Mouse (Mus musculus): ENCODE measurements around the gene Cxcr6. TPM values are rescaled to one million over a fixed set of nuclear protein-coding genes. Genes with fewer than 3 reads are reported as not detected.
A peak's percentile ranks its signal among the peaks of the same experiment; 100 is the strongest.

The Cxcr6 gene
- total and polyA plus RNA-seq, 2 experiments from 2014 or later: 0.12 TPM; not detected in 1

DNA sequence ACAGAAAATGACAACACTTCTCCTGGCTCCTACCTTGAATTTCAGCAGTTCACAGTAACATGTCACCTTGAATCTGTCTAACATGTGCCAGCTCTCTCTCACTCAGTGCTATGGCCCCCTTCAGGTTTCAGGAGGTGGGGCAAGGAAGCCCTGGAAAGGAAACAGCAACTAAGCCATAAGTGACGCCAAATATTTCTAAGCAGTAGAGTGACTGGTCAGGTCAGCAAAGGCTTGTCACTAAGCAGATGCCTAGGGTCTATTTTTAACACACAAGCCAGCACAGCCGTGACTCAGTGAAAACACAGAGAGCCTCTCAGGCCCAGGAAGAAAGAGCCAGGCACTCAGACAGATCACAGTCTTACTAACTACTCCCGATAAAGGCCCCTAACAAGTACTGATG, 38.8 kb downstream of the Cxcr6 start:
- Histone ChIP-seq H3K4me3 (ENCODE audit: low read depth, low read length) (no peak overlapping the region), H3K36me3 (ENCODE audit: insufficient read depth, low read length) (peaks cover 6% of the 10 kb centered on the region; the same call in 1 of the 2 replicates), H3K4me1 (ENCODE audit: insufficient read depth, low read length) (no peaks in the 10 kb centered on the region), H3K4me2 (ENCODE audit: low read depth, low read length, poor library complexity, severe bottlenecking) (no peak overlapping the region), H3K9ac (replicated peaks; ENCODE audit: low read length, poor library complexity, severe bottlenecking) (no peak overlapping the region), H3K27me3 (ENCODE audit: insufficient read depth, low read length) (no peaks in the 10 kb centered on the region), H3K9me3 (ENCODE audit: low read length) (no peaks in the 10 kb centered on the region), H3K27ac (ENCODE audit: low read depth, low read length) (no peak overlapping the region)
- WGBS: 72% methylated on average over 3 of the region's 3 CpGs
- ATAC-seq (ENCODE audit: low FRiP score) (no peak), DNase-seq (ENCODE audit: low spot score) (no peak)
- no peak; the same call in 1 of the 2 replicates for TF ChIP-seq CTCF (IDR thresholded peaks at IDR 0.05)

DNA sequence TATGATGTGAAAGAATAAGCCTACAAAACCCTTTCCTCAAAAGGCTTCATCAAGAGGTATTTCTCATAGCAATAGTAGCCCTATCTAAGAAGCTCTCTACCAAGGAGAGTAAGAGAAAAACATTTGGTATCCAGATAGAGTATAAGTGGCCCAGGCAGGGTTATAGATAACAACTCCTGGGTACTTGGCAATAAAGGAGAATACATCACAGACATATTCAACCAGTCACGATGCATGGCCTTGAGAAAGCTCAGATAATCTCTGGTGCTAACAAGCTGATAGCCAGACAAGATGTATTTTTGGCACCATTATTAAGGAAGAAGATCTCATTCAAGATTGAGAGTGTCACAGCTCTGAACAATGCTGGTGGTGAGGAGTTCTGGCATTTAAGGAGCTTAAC, 40.2 kb downstream of the Cxcr6 start:
- no peak overlapping the region for H3K4me2 ChIP-seq (ENCODE audit: low read depth, low read length, poor library complexity, severe bottlenecking)
- H3K4me1 ChIP-seq (ENCODE audit: insufficient read depth, low read length): no peaks in the 10 kb centered on the region; the same call in 1 of the 2 replicates
- ATAC-seq (ENCODE audit: low FRiP score): no peak
- TF ChIP-seq CTCF (IDR thresholded peaks at IDR 0.05): no peak
- H3K4me3 ChIP-seq (ENCODE audit: low read depth, low read length): no peak overlapping the region
- H3K27ac ChIP-seq (ENCODE audit: low read depth, low read length): no peak overlapping the region
- no peak overlapping the region for H3K9ac ChIP-seq (replicated peaks; ENCODE audit: low read length, poor library complexity, severe bottlenecking)
- 93% methylated on average over 1 of the region's 1 CpGs for WGBS
- H3K9me3 ChIP-seq (ENCODE audit: low read length): no peaks in the 10 kb centered on the region
- H3K36me3 ChIP-seq (ENCODE audit: insufficient read depth, low read length): no peaks in the 10 kb centered on the region
- no peak for DNase-seq (ENCODE audit: low spot score)
- no peaks in the 10 kb centered on the region for H3K27me3 ChIP-seq (ENCODE audit: insufficient read depth, low read length)

DNA sequence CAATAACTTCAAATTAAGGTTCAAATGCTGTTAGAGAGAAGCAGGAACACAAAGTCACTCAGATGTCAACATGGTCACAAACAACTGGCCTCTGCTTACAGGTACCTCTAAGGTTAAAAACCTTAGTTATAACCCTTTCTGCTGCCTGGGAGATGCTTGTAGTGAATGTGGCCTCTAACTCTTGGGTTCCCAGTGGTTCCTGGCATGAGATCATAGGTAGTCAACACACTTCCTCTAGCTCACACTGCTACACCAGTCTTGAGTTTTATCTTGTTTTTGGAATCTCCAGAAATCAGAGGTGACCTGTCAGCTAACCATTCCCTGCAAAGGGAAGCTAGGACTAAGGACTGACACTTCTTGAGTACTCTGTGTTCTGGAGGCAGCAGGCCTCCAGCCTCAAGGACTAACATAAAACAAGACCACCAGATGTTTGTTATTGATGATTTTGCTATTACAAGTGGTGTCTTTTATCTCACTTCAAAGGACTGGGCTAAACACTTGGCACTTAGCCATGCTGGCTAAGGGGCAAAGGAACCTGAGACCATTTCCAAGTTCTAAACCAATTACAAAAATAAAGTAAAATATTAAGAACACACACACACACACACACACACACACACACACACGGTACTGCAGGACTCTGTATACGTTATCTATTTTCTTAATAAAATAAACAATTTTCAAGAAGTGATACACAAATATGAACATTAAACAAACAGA, 43.9 kb downstream of the Cxcr6 start:
- Histone ChIP-seq H3K4me3 (ENCODE audit: low read depth, low read length) (peak overlapping the region; percentile 79; the same call in 1 of the 2 replicates), H3K4me2 (ENCODE audit: low read depth, low read length, poor library complexity, severe bottlenecking) (peak overlapping the region; percentile 86; the same call in 1 of the 2 replicates), H3K9ac (replicated peaks; ENCODE audit: low read length, poor library complexity, severe bottlenecking) (no peak overlapping the region), H3K27ac (ENCODE audit: low read depth, low read length) (no peak overlapping the region), H3K27me3 (ENCODE audit: insufficient read depth, low read length) (no peaks in the 10 kb centered on the region), H3K9me3 (ENCODE audit: low read length) (no peaks in the 10 kb centered on the region), H3K4me1 (ENCODE audit: insufficient read depth, low read length) (no peaks in the 10 kb centered on the region; the same call in 1 of the 2 replicates), H3K36me3 (ENCODE audit: insufficient read depth, low read length) (no peaks in the 10 kb centered on the region)
- TF ChIP-seq CTCF (IDR thresholded peaks at IDR 0.05): no peak
- DNase-seq (ENCODE audit: low spot score): peak; percentile 11
- no peak for ATAC-seq (ENCODE audit: low FRiP score)
- WGBS: 73% methylated on average over 2 of the region's 2 CpGs

DNA sequence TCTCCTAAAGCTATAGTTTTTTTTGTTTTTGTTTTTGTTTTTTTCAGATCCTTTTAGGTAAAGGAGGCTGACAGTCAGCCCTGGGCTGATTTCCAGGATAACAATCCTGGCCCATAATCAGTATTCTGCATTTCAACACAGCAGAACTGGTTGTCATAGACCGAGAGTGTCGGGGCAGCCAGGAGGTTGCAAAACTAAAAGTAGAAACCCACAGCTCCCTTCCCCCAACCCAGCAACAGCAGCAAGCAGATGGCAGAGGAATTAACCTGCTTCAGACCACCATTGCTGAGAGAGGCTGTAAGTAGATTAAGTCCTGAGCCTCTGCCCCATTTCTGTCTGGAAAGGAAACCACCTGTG, 44.4 kb downstream of the Cxcr6 start:
- H3K9me3 ChIP-seq (ENCODE audit: low read length): no peaks in the 10 kb centered on the region
- WGBS: 6% methylated on average over 2 of the region's 2 CpGs
- peak overlapping the region; percentile 86 for H3K4me2 ChIP-seq (ENCODE audit: low read depth, low read length, poor library complexity, severe bottlenecking)
- DNase-seq (ENCODE audit: low spot score) (peak; percentile 48), ATAC-seq (ENCODE audit: low FRiP score) (no peak)
- H3K4me1 ChIP-seq (ENCODE audit: insufficient read depth, low read length): no peaks in the 10 kb centered on the region; the same call in 1 of the 2 replicates
- peak overlapping the region; percentile 79 for H3K4me3 ChIP-seq (ENCODE audit: low read depth, low read length)
- H3K9ac ChIP-seq (replicated peaks; ENCODE audit: low read length, poor library complexity, severe bottlenecking): peak overlapping the region; percentile 70
- no peaks in the 10 kb centered on the region for H3K27me3 ChIP-seq (ENCODE audit: insufficient read depth, low read length)
- H3K27ac ChIP-seq (ENCODE audit: low read depth, low read length): peak overlapping the region; percentile 80; the same call in 1 of the 2 replicates
- no peak for TF ChIP-seq CTCF (IDR thresholded peaks at IDR 0.05)
- H3K36me3 ChIP-seq (ENCODE audit: insufficient read depth, low read length): no peaks in the 10 kb centered on the region

DNA sequence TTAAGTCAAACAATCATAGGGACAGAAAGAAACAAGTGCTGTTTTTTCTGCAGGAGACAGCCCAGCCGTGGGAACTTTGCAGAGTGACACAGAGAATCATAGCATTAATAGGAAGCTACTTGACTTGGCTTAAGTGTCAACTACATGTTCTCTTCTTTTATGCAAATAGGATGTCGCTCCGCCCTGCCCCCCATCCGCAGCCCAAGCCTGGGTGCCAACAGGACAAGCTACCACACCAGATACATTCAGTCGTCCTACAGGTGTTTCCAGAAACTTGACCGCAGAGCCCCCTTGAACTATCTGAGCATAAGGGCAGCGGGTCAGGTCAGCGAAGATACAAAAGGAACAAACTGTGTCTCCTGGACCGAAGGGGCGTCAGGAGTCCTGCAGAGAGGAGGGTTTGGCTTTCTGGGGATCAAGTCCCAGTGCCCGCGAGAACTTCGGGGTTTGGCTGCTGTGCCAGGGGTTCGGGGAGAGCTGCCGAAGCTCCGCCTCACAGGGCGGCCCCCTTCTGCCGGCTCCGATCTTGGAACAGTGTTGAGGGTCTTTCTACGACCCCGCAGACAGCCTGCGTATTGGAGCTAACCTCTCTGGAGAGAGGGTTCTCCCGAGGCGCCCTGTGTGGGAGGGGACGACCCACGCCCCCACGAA, 44.9 kb downstream of the Cxcr6 start:
- DNase-seq (ENCODE audit: low spot score) (peak; percentile 68), ATAC-seq (ENCODE audit: low FRiP score) (peak; percentile 74)
- peak overlapping the region; percentile 79 for H3K4me3 ChIP-seq (ENCODE audit: low read depth, low read length)
- peak overlapping the region; percentile 86 for H3K4me2 ChIP-seq (ENCODE audit: low read depth, low read length, poor library complexity, severe bottlenecking)
- H3K36me3 ChIP-seq (ENCODE audit: insufficient read depth, low read length): no peaks in the 10 kb centered on the region
- H3K9ac ChIP-seq (replicated peaks; ENCODE audit: low read length, poor library complexity, severe bottlenecking): peak overlapping the region; percentile 70
- peak overlapping the region; percentile 80 for H3K27ac ChIP-seq (ENCODE audit: low read depth, low read length)
- under 1% methylated on average over 26 of the region's 27 CpGs for WGBS
- no peak for TF ChIP-seq CTCF (IDR thresholded peaks at IDR 0.05)
- no peaks in the 10 kb centered on the region for H3K9me3 ChIP-seq (ENCODE audit: low read length)
- no peaks in the 10 kb centered on the region; the same call in 1 of the 2 replicates for H3K4me1 ChIP-seq (ENCODE audit: insufficient read depth, low read length)
- no peaks in the 10 kb centered on the region for H3K27me3 ChIP-seq (ENCODE audit: insufficient read depth, low read length)
